Mouse (Mus musculus) testis, postnatal 10 days (tissue): Measurements from ENCODE around the gene Serping1.

Source experiments
- DNase-seq: peaks from one replicate; pipeline ENCODE4 v3.0.0; 2021; ENCODE audit warnings: low spot score

Serping1 gene

DNA sequence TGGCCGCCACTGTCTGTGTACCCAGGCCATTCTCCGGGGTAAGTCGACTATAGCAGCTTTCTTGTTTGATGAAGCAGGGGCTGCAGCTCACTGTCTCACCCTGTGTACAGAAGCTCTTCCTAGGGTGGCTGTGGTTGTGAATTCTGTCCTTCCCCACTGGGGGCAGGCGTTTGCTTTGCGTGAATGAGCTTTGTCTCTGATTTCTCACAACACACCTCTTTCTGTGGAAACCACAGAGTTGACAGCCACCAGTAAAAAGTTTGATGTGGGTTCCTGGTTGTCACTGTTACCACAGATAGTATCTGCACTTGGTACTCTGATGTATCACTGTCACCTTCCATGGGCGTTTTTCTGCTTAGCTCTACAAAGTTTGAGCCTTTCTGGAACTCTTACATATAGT, 4.0 kb upstream of the Serping1 start:
- no peak for DNase-seq

DNA sequence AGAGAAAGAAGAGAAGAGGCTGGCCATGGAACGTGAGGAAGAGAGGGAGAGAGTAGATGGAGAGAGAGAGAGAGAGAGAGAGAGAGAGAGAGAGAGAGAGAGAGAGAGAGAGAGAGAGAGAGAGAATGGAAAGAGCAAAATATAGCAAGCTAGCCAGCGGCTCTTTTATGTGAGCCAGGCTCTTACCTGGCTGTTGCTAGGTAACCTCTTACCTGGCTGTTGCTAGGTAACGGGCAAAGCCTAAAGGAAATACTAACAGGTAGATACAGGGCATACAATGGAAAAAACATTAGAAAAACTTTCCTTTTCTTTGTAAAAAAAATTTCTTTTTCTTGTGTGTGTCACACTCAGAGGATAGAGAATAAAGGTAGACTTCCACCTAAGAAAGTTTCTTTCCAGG, 2.5 kb upstream of the Serping1 start:
- DNase-seq, result no peak

DNA sequence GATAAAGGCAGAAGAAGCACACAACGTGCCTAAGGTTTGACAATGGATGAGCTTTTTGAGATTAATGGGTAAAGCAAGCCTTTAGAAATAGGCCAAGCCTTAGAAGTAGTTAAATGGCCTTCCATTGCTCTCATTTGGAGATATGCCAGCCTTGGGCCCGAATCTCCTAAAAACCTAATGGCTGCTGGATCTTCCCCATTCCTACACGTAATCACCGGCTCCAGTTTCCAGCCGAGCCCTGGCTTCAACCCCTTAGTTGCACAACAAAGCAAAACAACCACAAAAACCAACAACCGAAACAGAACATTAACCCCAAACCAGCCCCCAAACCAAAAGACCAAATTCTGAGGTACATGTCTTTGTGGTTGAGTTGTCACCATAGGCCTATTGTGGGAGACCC, 421 bp upstream of the Serping1 start:
- no peak for DNase-seq

DNA sequence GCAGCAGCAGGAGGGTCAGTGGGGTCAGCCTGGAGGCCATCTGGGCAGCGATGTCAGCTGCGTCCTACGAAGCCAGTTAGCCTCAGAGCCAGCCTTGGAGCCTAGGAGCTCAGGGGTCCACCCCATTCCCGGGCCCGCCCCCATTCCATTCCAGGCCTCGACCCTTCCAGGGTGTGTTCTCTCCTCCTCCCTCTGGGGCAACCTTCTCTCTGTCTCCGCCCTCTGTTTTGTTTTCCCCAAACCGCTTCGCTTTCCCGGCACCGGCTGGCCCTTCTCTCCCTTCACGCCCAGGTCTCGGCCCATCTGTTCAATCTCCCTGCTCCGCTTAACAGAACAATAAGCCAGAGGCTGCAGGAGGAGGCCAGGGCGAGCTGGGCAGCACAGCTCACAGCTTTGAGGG, 493 bp downstream of the Serping1 start:
- DNase-seq, result peak; percentile 81

DNA sequence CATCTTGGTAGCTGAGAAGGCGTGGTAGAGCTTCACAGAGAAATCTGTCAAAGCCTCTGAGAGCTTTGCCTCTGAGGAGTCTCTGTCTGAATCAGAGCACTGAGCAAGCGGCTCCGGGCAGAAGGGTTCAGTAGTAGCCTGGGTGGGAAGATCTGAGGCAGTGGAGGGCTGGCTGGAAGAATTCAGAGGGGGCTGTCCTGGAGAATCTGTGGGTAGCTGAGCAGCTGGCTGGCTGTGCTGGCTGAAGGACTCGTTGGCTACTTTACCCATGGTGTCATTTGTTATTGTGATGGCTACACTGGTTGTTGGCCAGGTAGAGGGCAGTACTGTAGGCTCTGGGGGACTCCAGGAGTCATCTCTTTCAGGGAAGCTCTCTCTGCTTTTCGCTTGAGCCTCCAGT, 2.0 kb downstream of the Serping1 start:
- DNase-seq, result no peak

DNA sequence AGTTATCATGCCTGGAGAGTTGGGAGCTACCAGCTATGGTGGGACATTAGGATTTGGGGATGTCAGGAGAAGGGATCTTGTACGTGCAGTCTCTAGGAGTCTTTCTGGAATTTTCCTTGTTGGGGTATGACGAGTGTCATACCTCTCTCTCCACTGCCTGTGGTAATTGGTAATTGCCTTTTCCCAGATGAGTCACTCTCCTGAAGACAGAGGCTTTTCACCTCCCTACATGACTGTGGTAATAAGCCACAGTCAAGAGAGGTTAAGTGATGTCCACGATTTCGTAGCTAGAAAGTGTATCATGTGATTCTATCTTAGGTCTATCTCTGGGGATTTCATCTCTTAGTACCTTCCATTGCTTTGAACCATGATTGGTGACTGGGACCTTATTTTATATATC, 2.8 kb downstream of the Serping1 start:
- DNase-seq, result no peak

DNA sequence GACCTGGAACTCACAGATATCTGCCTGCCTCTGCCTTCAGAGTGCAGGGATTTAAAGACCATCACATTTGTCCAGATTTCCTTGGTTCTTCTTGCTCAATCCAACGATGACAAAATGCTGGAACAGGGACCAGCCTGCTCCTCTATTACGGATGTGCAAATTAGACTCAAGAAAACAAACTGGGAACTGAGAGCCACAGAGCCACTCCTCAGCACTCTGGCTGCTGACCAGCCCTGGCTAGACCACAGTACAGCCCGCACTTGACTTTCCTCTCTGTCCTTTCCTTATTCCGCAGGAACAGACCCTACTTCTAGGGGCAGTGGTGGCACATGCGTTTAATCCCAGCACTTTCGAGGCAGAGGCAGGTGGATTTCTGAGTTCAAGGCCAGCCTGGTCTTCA, 4.7 kb downstream of the Serping1 start:
- DNase-seq, result no peak

DNA sequence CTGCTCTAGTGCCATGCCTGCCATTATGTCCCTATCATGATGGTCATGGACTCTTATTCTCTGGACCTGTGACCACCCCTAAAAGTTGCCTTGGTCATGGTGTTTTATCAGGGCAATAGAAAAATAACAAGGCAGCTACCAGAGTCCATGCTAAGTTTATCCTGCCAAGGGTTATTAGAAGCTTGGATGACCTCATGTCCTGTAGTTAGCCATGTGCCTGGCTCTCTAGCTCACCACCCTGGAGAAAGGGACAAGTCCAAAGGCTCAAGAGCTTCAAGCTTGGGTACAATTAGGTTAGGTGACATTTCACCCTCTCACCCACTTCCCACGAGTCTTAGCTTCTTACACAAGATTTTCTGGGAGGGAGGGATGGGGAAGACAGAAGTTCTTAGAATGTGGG, 12.4 kb downstream of the Serping1 start:
- no peak for DNase-seq

DNA sequence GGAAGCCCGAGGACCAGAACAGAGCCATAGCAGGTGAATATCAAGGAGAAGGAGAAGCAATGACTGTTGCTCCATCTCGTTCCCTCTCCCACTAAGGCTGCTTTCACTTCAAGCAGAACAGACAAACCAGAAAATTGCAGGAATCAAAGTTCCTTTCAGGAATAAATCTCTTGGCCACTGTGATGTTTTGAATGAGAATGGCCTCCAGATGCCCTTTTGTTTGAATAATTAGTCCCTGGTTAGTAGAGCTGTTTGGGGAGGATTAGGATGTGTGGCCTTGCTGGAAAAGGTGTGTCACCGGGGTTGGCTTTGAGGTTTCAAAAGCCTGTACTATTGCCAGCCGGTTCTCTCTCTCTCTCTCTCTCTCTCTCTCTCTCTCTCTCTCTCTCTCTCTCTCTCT, 12.9 kb downstream of the Serping1 start:
- no peak for DNase-seq

DNA sequence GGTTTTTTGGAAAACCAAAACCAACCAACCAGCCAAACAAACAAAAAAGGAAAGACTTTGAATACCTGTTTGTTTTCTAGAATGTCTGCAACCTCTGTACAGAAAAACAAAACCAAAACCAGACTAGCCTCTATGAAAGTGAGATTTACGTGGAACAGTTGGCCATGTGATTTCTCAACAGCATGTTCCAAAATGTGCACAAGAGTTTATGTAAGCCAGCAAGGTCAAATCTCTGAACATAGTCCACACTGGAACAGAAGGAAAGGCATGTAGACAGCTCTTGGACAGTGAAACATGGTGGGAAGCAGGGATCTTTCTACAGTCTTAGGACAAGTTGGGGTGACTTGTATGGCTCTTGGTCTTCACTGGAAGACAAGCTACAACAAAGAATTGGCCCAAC, 13.4 kb downstream of the Serping1 start:
- DNase-seq, result no peak

DNA sequence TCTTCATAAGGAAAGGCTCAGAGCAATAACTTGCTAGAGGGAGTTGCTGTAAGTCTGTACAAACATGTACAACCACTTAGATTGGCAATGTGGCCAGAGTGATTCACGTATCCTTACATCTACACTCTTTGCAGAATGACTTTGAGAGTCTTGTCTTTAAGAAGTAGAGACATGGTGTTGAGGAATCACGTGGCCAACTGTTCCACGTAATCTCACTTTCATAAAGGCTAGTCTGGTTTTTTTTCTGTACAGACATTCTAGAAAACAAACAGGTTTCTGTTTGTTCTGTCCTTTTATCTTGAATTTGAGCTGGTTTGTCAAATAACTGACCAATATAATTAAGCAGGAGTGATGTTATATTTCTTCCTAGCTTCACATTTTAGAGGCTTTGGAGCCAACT, 13.9 kb downstream of the Serping1 start:
- no peak for DNase-seq

DNA sequence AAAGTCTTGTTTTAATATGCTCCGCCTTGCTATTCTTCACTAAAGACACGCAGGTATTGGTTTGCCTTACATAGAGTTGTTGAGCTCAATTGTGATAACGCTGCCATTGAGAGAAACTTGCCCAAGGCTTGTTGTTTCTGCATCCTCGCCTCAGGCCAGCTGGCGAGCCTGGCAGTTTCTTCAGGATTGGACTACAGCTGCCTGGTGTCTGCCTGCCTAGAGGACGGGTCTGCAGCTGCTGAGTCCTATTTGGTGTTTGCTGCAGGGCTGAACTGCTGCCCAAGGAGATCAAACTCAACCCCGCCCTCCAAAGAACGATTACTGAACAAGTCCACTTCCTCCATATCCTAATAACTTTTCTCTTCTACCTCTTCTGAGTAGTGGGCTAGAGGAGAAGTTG, 14.5 kb downstream of the Serping1 start:
- no peak for DNase-seq

DNA sequence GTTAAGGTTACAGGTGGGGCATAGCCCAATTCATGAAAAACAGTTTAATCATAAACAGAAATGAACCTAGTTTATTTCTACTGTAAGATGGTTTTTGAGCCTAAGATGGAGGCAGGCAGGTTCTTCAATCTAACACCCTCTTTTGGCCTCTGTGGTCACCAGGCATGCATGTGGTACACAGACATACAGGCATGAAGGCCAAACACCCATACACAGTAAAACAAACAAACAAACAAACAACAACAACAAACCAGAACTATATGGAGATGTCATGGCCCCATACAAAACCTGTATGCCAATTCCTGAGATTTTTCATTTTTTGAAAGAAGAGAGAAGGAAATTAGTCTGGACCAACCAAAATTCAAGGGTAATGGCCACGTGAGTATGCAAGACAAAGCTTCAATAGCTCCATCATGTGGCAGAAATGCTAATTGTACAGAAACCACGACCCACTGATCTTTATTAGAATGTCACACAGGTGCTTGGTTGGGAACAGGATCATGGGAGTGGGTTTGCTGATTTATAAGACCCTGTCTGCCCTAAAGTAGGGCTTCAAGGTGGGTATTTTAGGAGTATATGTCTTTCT, 16.6 kb downstream of the Serping1 start:
- no peak for DNase-seq

DNA sequence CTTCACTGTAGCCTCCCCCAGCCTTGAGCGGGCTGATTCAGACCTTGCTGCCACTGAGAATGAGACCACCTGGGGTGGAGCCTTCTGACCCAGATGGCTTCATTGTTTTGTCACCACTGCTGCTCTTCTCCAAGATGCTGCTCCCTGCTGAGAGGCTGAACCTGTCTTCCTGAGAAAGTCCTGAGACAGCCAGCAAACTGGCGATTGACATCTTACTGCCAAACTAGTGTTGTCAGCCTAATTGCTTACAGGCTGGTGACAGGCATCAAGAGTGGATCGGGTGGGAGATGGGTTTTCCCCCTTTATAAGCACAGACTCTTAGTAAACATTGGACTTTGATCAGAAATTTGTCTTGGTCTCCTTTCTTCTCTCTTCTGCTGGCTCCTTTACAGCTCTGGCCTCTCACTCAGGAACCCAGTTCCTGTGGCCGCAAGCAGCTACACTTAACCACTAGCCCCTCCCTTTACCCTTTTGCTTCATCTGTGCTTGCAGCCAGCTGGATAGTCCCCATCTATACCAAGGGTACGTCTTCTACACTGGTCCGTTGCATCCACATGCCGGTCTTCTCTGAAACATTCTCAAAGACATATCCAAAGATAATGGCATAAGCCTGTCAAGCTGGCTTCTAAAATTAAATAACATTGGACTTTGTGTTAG, 18.1 kb downstream of the Serping1 start:
- DNase-seq, result no peak

DNA sequence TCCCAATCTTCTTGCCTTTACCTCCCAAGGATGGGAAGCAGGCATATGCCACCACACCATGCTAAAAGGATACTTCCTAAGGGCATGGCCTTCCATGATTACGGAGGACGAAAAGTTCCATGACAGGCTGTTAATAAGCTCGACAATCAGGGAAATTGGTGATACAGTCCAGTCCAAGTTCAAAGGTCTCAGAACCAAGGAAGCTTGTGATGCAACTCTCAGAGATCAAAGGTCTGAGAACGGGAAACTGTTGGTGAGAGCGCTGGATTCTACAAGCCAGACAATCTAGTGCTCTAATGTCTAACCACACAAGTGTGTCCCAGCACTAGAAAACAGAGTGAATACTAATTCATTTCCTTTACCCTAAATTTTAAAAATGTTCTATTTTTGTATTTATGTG, 19.0 kb downstream of the Serping1 start:
- DNase-seq, result no peak

DNA sequence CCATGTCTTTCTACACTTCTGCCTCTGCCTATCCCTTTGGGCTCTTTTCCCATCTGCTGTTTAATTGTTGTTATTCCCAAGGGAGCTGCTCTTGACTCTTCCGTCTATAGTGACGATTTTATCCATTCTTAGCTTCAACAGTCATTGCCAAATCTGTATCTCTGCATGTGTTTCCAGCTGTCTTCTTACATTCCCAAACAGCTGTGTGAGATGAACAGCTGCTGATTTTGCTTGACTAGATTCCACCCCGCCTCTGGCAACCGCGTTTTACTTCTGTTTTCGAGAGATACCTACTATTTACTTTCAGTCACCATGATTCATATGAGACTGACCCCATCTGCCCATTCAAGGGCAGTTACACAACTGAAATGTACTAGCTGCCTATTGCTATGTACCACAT, 25.1 kb downstream of the Serping1 start:
- DNase-seq, result no peak

DNA sequence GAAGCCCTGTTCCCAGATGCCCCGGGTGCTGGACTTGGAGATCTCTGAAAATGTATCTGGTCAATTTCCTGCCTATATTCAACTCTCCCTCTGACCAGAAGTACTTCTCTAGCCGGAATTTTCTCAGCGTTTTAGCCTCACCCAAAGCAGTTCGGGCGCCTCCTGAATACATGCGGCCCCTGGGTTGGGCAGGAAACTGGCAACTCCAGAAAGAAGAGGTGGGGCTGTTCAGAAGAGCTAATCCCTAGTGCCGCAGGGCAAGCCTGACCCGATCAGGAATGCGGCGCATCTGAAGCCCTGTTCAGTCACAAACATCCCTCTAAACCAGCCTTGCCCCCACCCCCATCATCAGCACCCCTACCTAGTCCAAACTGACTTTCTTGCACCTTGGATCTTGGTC, 31.1 kb downstream of the Serping1 start:
- DNase-seq, result peak; percentile 48

DNA sequence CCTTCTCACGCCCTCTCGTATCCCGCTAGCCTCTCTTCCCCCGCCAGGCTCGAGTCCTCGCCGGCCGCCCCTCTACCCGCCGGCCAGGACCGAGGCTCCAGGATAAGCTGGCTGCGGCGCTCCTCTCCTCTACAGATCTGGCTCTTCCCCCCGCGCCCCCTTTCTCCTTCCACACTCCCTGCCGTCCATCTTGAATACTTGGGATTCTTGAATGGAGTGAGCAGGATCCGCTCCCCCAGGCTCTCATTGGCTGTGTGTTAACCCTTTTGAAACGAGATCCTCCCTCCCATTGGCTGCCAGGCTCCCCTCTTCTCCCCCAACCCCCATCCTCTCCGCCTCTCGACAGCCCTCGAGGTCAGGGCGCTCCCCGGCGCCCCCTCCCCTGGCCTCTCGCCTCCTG, 31.7 kb downstream of the Serping1 start, which contains the start of gene Gm19426:
Gene Gm19426 (minus strand): TSS at position 95 of the 400 bp plus-strand sequence.
- peak; percentile 84 for DNase-seq

DNA sequence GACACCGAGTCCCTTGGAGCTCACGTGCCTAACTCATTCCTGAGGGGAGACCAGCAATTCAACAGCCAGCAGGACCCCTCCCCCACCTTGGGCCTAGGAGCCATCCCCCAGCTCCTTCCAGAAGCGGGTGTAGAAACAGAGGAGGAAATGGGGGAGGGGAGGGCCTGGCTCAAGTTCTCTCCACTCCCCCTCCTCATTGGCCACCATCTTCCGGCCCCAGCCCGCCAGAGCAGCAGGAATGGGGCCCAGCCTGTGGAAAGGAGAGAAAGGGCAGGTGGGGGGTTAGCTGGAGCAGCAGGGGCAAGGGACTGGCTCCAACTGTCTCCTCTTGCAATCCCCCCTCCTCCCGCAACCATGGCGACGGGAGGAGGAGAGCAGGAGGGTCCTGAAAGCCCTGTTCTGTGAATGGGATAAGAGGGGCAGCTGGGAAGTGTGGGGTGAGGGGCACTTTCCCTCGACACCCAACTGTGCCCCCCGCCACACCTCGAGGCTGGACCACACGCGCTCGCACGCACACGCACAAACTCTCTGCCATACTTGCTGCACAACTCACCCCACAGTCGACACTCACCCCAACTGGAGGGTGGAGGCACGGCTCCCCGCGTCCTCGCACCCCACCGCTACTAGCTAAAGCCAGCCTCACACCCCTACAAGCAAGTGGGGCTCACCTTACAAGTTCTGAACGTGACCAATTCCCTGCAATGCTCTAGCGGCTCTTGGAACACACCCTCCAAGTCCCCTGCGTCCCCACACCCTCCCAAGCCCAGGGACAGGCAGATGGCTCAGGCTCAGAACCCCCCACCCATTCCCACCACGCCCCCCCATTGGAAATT, 32.6 kb downstream of the Serping1 start:
- DNase-seq, result peak; percentile 71

DNA sequence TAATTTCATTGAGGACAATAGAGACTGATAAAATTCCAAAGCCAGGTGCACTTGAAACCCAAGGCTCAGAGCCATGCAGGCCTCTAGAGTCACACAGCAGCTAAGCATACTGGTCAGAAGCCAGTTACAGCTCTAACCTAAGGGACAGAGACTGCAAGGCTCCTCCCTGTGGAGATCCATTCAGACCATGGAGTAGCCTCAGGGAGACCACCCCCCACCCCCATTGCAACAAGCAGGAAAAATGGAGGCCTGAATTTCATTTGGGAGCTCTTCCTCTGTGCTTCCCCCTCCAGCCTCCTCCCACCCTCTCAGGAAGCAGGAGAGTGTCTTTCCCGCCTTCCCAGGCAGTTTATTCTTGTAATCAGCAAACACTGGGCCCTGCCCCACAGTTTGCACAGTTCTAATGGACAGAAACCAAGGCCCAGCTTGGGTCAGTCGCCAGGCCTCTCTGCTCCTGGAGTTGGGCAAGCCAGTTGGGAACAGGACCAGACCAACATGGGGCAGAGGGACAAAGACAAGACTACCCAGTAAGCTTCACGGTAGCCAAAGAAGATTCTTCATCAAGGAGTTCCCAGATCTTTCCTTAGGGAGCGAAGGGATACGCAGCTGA, 33.3 kb downstream of the Serping1 start:
- no peak for DNase-seq

DNA sequence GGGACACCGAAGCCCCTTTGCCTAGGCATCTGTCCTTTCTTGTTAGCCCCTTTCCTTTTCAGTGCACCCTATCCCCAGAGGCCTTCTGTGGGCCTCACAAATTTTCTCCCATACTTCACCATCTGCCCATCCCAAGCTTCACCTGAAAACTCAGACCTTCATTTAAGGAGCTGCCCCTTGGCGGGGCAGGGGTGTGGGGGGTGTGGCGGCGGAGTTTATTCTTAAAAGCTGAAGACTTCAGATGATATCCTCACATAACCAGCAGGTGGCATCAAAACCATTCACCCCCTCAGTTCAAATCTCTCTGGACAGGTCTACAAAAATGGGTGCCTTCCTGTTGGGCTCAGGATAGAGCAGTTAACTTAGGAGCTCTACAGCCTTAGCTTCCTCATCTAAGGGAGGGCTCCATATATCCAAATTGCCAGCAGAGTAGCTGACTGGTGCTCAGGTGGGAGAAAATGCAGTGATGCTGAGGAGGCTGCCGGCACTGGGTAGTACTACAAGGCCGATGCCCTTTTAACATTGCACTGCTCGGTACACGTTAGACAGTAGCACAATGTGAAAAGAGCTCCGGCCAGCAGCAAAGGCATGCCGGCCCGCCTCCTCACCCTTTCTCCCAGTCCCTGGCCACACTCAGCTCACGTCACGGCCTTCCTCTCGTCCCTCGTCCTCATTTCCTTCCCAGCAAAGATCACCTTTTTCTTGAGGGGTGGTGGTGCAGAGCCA, 34.5 kb downstream of the Serping1 start:
- DNase-seq, result peak; percentile 48

DNA sequence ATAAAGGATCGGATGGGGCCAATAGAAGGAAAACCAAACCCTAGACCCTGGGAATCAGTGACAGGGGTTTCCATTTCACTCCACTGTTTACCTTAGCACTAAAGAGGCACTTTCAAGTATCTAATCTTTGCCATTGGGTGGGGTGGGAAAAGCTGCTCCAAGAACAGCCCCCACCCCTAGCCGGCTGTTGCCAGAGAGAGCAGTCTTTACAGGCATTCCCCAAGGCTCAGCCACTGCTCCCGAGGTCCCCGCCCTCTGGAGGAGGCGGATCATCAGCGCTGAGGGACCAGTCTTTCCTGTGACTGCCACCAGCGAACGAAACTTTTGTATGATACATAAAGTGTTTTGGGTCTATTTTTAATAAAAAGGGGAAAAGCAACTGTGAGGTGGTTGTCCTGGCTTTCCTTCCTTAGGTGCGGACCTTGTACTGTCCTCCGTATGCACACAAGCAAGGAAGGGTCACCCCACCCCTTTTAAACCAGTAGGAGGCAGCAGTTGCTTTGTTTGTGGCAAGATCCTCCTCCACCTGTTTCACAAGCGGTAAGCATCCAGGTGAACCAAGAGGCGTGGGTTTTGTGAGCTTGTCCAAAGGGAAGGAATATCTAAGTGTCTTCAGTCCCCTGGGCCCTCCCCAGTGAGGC, 36.9 kb downstream of the Serping1 start:
- peak; percentile 56 for DNase-seq
